9 mouse cellular contexts compared by ENCODE assay signal in genomic region chr10:128175302-128175701, GRCm38 (mm10). TPM values are rescaled to one million over a fixed set of nuclear protein-coding genes. Genes with fewer than 3 reads are reported as not detected.
DNase-seq lines count a peak whose midpoint lies in the region; ATAC-seq and TF ChIP-seq lines count a peak whose summit lies in the region.
"Had no signal": no experiment of that assay in that cellular context is flagged by ENCODE, and none has a peak within 500 bp of the region (broad histone marks: within the 10 kb centered on the region; RNA-seq: fewer than 3 reads in every experiment).

No protein-coding gene starts in this region.

- peaks cover 17% of the 10 kb centered on the region for H3K36me3 ChIP-seq in heart, adult 2 months (ENCODE audit: control insufficient read depth, insufficient read depth, low read length)
- no peaks in the 10 kb centered on the region for H3K36me3 ChIP-seq in forebrain, embryonic 15.5 days
- no peaks in the 10 kb centered on the region for H3K36me3 ChIP-seq in liver, embryonic 16.5 days (ENCODE audit: control insufficient read depth, insufficient read depth)

- intact Hi-C loops in heart, adult 2 months (cut with DNase I), result no loop called here

- 3% methylated on average over 3 of the region's 3 CpGs for WGBS in heart, adult 2 months
- WGBS in forebrain, embryonic 15.5 days, result 15% methylated on average over 3 of the region's 3 CpGs
- WGBS in liver, embryonic 16.5 days (ENCODE audit: insufficient replicate concordance), result 21% methylated on average over 3 of the region's 3 CpGs

- no peak for ATAC-seq in forebrain, embryonic 15.5 days (replicated peaks)
- no peak for ATAC-seq in liver, embryonic 16.5 days (ENCODE audit: low read depth)
- no peak for ATAC-seq in megakaryocyte-erythroid progenitor cell, adult 5-6 weeks (replicated peaks; ENCODE audit: low FRiP score, low TSS enrichment, poor library complexity, severe bottlenecking)

- H3K27me3 ChIP-seq in heart, adult 2 months (ENCODE audit: control insufficient read depth, insufficient read depth, low read length), result no peaks in the 10 kb centered on the region
- H3K27me3 ChIP-seq in forebrain, embryonic 15.5 days, result no peaks in the 10 kb centered on the region
- no peaks in the 10 kb centered on the region for H3K27me3 ChIP-seq in liver, embryonic 16.5 days (ENCODE audit: control insufficient read depth, insufficient read depth, low read depth, low read length)

- H3K4me2 ChIP-seq in forebrain, embryonic 15.5 days (replicated peaks), result peak overlapping the region; percentile 64
- H3K4me2 ChIP-seq in liver, embryonic 16.5 days (ENCODE audit: low read depth, low read length), result peak overlapping the region; percentile 83

- H3K9ac ChIP-seq in heart, adult 2 months (ENCODE audit: low read depth, low read length), result peak overlapping the region; percentile 74
- peak overlapping the region; percentile 56 for H3K9ac ChIP-seq in forebrain, embryonic 15.5 days (replicated peaks)
- H3K9ac ChIP-seq in liver, embryonic 16.5 days (ENCODE audit: low read depth, low read length), result peak overlapping the region; percentile 74; the same call in 1 of the 2 replicates

- DNase-seq in heart, adult 2 months, result no peak
- DNase-seq in heart, adult 8-10 months (ENCODE audit: low spot score), result no peak
- DNase-seq in A20 (ENCODE audit: low read depth, low spot score), result peak; percentile 29
- DNase-seq in thymus, postnatal 10 days (ENCODE audit: low spot score in 2 of 2), result no peak
- no peak for DNase-seq in urinary bladder, adult 18-20 months (ENCODE audit: low spot score in 2 of 2)

- TF ChIP-seq CTCF in heart, adult 2 months (IDR thresholded peaks at IDR 0.05), result no peak

- peak overlapping the region; percentile 52 for H3K4me3 ChIP-seq in heart, adult 2 months
- H3K4me3 ChIP-seq in forebrain, embryonic 15.5 days, result peak overlapping the region; percentile 52
- peak overlapping the region; percentile 75 for H3K4me3 ChIP-seq in liver, embryonic 16.5 days (ENCODE audit: low read depth, low read length)

- TF ChIP-seq POLR2A in heart, adult 2 months (IDR thresholded peaks at IDR 0.05; ENCODE audit: insufficient read depth, low read depth, low read length), result no peak

- peaks cover 3% of the 10 kb centered on the region; the same call in 1 of the 2 replicates for H3K79me2 ChIP-seq in heart, adult 2 months (replicated peaks; ENCODE audit: control insufficient read depth, insufficient read depth, low read length)

- peak overlapping the region; percentile 93 for H3K27ac ChIP-seq in heart, adult 2 months
- H3K27ac ChIP-seq in forebrain, embryonic 15.5 days (replicated peaks), result no peak overlapping the region
- no peak overlapping the region; the same call in 1 of the 2 replicates for H3K27ac ChIP-seq in liver, embryonic 16.5 days (ENCODE audit: low read length)

- H3K4me1 ChIP-seq in heart, adult 2 months (ENCODE audit: control insufficient read depth, insufficient read depth, low read length), result peaks cover 7% of the 10 kb centered on the region
- H3K4me1 ChIP-seq in forebrain, embryonic 15.5 days, result peaks cover 15% of the 10 kb centered on the region
- peaks cover 16% of the 10 kb centered on the region for H3K4me1 ChIP-seq in liver, embryonic 16.5 days (ENCODE audit: control insufficient read depth, low read depth, low read length)

- no peak for TF ChIP-seq EP300 in heart, adult 2 months (IDR thresholded peaks at IDR 0.05; ENCODE audit: insufficient read depth, low read depth, low read length)

- no peaks in the 10 kb centered on the region for H3K9me3 ChIP-seq in forebrain, embryonic 15.5 days
- no peaks in the 10 kb centered on the region for H3K9me3 ChIP-seq in liver, embryonic 16.5 days (replicated peaks; ENCODE audit: control insufficient read depth, low read length)

RNA-seq across cellular contexts. Expression of gene Rbms2, which starts 4.8 kb away (rescaled TPM):
- total RNA-seq in heart, adult 2 months (2021), result 10 to 100 TPM; 91.9 to 94.7 TPM
- polyA plus RNA-seq in heart, adult 2 months (2012; rRNA removed), result 98.4 and 108 TPM in 2 replicates
- 100 to 1,000 TPM in 3 of 4 experiments, 10 to 100 TPM in 1; 90.8 to 107 (median 104) TPM for total RNA-seq in heart, adult 8-10 months (2022)
- 7.9 and 9.0 TPM in 2 replicates for polyA plus RNA-seq in forebrain, embryonic 15.5 days (2015; fragmentation: Nextera tagmentation; extraction: Ambion mirVana)
- polyA plus RNA-seq in liver, embryonic 16.5 days (2015; fragmentation: Nextera tagmentation; extraction: Ambion mirVana), result 5.5 and 7.3 TPM in 2 replicates
- total RNA-seq in megakaryocyte-erythroid progenitor cell, adult 5-6 weeks (2014; fragmentation: Nextera tagmentation), result 25.2 and 31.5 TPM in 2 replicates
- total RNA-seq in megakaryocyte-erythroid progenitor cell, adult 5-6 weeks (2017), result 9.1 and 10.9 TPM in 2 replicates

RNA-seq across cellular contexts. Expression of gene Gls2, which starts 19.0 kb away (rescaled TPM):
- under 1 TPM; 0.75 to 0.78 TPM for total RNA-seq in heart, adult 2 months (2021)
- polyA plus RNA-seq in heart, adult 2 months (2012; rRNA removed), result 1.00 and 1.4 TPM in 2 replicates
- under 1 TPM; 0.38 to 0.60 (median 0.47) TPM for total RNA-seq in heart, adult 8-10 months (2022)
- 0.57 and 0.64 TPM in 2 replicates for polyA plus RNA-seq in forebrain, embryonic 15.5 days (2015; fragmentation: Nextera tagmentation; extraction: Ambion mirVana)
- polyA plus RNA-seq in liver, embryonic 16.5 days (2015; fragmentation: Nextera tagmentation; extraction: Ambion mirVana), result 14.8 and 21.4 TPM in 2 replicates
- 8.8 and 15.0 TPM in 2 replicates for total RNA-seq in megakaryocyte-erythroid progenitor cell, adult 5-6 weeks (2014; fragmentation: Nextera tagmentation)
- 9.1 and 16.7 TPM in 2 replicates for total RNA-seq in megakaryocyte-erythroid progenitor cell, adult 5-6 weeks (2017)
- total RNA-seq: neutrophil, adult 5-6 weeks had no signal

RNA-seq across cellular contexts. Expression of gene Spryd4, which starts 36.3 kb away (rescaled TPM):
- 10 to 100 TPM; 35.0 to 37.5 TPM for total RNA-seq in heart, adult 2 months (2021)
- 32.1 and 48.4 TPM in 2 replicates for polyA plus RNA-seq in heart, adult 2 months (2012; rRNA removed)
- 10 to 100 TPM; 35.8 to 38.4 (median 37.6) TPM for total RNA-seq in heart, adult 8-10 months (2022)
- polyA plus RNA-seq in forebrain, embryonic 15.5 days (2015; fragmentation: Nextera tagmentation; extraction: Ambion mirVana), result 19.1 and 19.8 TPM in 2 replicates
- 28.0 and 30.8 TPM in 2 replicates for polyA plus RNA-seq in liver, embryonic 16.5 days (2015; fragmentation: Nextera tagmentation; extraction: Ambion mirVana)
- total RNA-seq in megakaryocyte-erythroid progenitor cell, adult 5-6 weeks (2014; fragmentation: Nextera tagmentation), result 37.3 and 44.4 TPM in 2 replicates
- 31.2 and 39.7 TPM in 2 replicates for total RNA-seq in megakaryocyte-erythroid progenitor cell, adult 5-6 weeks (2017)

RNA-seq across cellular contexts. Expression of gene Mip, which starts 50.3 kb away (rescaled TPM):
- total RNA-seq in heart, adult 2 months (2021), result not detected
- not detected in 2 replicates for polyA plus RNA-seq in heart, adult 2 months (2012; rRNA removed)
- not detected for total RNA-seq in heart, adult 8-10 months (2022)
- 0.19 TPM in 1 of 2 replicates, not detected in the other for polyA plus RNA-seq in forebrain, embryonic 15.5 days (2015; fragmentation: Nextera tagmentation; extraction: Ambion mirVana)
- 0.05 TPM in 1 of 2 replicates, not detected in the other for polyA plus RNA-seq in liver, embryonic 16.5 days (2015; fragmentation: Nextera tagmentation; extraction: Ambion mirVana)
- total RNA-seq in megakaryocyte-erythroid progenitor cell, adult 5-6 weeks (2014; fragmentation: Nextera tagmentation), result 0.74 TPM in 1 of 2 replicates, not detected in the other
- 1.6 TPM in 1 of 2 replicates, not detected in the other for total RNA-seq in megakaryocyte-erythroid progenitor cell, adult 5-6 weeks (2017)
- total RNA-seq: neutrophil, adult 5-6 weeks had no signal

RNA-seq across cellular contexts. Expression of gene Timeless, which starts 56.6 kb away (rescaled TPM):
- total RNA-seq in heart, adult 2 months (2021), result 1 to 10 TPM; 6.5 to 7.6 TPM
- 5.7 and 9.6 TPM in 2 replicates for polyA plus RNA-seq in heart, adult 2 months (2012; rRNA removed)
- total RNA-seq in heart, adult 8-10 months (2022), result 1 to 10 TPM; 6.0 to 8.5 (median 7.7) TPM
- 32.0 and 35.8 TPM in 2 replicates for polyA plus RNA-seq in forebrain, embryonic 15.5 days (2015; fragmentation: Nextera tagmentation; extraction: Ambion mirVana)
- polyA plus RNA-seq in liver, embryonic 16.5 days (2015; fragmentation: Nextera tagmentation; extraction: Ambion mirVana), result 23.5 and 23.6 TPM in 2 replicates
- 104 and 125 TPM in 2 replicates for total RNA-seq in megakaryocyte-erythroid progenitor cell, adult 5-6 weeks (2014; fragmentation: Nextera tagmentation)
- 105 and 128 TPM in 2 replicates for total RNA-seq in megakaryocyte-erythroid progenitor cell, adult 5-6 weeks (2017)

Comparison
In these comparisons a context has a peak if more than half of its experiments do, and no peak if none do; other contexts are left out.
1. RNA of gene Gls2, which starts 19.0 kb away (total RNA-seq): 8.8 to 16.7 TPM in megakaryocyte-erythroid progenitor cell, adult 5-6 weeks; 0.75 to 0.78 TPM in heart, adult 2 months and 0.38 to 0.60 TPM in heart, adult 8-10 months; every median in the first group is over 4 times any median in the second.
2. Peak in every context shown above with its lines, with median percentiles within 50 percentile points of each other: H3K4me3 ChIP-seq and H3K9ac ChIP-seq.